Mouse (Mus musculus): ENCODE measurements at regions not wholly inside any gene's neighbourhood (a gene's known extent, or its start where the extent isn't known, plus 50 kb on each side); places are given as distances from the start of the nearest gene placed in this dataset.

DNA sequence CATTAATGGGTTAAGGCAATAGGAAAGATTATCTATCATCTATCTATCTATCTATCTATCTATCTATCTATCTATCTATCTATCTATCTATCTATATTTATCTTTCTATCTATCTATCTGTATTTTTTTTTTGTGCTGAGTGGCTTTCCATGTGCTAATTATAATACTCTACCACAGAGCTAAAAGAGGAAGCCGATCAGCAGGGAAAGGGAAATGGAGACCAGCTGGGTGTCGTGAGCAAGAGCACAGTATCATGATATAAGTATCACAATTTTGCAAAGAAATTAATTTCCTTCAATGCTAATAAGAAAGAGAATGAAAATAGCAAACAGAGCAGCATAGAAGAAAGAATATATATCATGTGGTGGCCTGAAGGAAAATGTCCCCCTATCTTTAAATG, 69.6 kb downstream of the Cldn1 start:
- DNase-seq: no peak

DNA sequence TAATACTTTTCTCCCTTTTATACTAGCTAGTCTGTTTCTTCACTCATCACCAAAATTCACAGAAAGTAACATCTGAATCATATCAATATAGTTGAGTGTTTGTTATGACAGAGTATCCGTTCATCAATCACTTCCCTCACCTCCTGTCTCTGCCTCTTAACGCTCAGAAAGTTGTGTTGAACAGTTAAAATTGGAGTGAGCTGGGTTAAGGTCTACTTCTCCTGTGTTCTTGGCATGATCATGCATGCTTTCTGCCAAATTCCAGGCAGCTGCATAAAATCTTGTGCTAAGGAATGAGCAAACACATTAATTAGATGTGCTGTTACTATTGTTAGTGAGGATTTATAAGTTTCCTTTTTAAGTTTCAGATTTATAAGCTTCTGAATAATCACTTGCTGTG, 79.9 kb downstream of the Cldn1 start:
- no peak for DNase-seq

DNA sequence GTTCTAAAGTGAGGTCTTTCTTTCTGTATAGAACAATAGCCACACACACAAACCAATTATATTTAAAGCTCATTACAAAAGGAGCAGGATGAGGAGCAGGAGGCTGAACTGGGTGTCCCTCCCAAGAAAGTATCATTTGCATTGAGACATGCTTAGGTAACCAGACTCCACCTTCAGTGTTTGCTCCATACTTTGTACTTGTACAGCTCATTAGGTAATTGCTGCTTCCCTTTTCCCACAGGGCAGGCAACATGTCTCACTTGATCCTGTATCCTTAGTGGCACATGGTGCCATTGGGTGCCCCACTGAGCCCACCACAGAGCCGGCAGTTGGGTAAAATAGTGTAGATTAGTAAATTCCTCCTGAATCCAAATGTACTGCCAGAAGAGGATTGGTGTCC, 86.0 kb downstream of the Cldn1 start:
- DNase-seq: no peak

DNA sequence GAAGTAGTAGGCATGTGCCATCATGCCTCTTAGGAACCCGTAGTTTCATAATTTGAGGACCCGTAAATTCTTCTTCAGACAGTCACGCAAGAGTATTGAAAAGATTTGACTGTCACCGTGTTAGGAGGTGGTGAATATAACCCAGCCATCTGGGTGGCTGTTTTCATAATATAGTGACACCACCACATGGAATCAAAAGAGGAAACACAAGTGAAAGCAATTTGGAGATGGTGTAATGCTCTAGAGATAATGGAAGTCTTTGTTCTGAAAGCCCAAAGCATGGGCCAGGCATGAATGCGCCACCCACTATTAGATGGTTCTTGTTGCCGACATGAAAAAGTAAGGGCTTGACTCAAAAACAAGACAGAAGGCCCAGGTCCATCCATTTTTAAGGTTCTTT, 86.9 kb downstream of the Cldn1 start:
- DNase-seq: no peak

DNA sequence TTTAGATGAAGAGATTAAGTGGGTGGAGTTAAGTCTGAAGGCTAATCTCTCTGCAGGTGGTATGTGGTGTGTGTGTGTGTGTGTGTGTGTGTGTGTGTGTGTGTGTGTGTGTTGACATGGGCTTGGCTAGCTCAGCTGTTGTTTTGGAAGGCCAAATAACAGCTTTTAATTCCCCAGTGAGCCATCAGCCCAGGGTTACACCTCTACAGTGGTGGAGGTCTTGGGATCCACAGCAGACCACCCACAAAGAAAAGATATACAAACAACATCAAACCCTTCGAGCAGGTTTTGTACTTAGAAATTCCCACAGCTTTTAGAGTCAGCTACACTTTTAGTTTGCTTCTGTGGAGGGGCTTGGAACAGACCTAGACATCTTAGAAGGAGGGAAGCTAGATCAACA, 89.2 kb downstream of the Cldn1 start:
- no peak for DNase-seq

DNA sequence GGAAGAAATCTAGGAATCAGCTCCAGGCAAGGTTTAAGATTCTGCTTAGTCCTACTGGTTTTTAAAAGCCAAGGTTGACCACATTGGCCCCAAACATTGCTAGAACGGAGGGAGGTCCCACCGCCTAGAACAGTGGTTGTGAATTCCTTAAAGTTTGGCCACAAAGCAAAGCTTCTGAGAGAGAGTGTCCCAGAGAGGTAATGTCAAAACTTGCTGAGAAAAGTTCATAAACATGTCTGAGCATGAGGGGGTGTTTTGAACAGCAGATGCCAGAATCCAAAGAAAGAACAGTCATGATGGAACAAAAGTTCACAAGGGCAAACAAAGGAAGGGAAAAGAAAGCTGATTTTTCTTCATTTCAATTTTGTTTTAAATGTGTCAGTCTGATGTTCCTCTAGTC, 90.1 kb downstream of the Cldn1 start:
- no peak for DNase-seq

DNA sequence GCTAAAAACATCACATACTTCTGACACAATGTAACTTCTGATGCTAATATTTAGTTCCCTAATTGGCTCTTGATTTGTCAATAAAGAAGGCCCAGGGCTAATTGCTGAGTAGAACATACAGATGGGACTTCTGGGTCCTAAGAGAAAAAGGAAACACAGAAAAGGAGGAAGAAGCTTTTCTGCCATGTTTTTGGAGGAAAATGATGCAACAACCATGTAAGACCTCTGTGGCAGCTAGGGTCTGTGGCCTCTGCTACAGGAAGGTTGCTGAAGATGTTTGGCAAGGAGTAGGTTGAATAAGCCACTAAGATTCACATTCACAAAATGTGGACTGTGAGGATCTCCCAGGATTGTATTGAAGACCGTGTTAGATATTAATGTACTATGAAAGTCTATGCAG, 94.9 kb downstream of the Cldn1 start:
- DNase-seq: no peak

DNA sequence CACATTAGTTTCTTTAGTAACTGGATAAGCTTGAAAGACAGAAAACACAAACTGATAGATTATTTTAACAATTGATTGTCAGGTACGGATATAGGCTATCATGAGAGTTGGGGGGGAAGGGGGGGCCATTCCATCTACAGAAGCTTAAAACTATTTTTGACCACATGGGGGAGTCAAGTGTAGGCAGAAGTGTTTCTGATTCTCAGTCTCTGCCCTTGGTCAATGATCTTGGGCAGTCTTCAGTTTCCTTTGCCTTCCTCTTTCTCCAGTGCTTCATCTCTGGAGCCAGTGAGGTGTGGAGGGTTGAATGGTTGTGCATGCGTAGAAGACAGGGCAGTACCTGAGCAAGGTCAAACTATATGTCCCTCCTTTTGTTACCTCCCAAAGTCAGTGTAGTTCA, 118.8 kb downstream of the Cldn1 start:
- DNase-seq: no peak

DNA sequence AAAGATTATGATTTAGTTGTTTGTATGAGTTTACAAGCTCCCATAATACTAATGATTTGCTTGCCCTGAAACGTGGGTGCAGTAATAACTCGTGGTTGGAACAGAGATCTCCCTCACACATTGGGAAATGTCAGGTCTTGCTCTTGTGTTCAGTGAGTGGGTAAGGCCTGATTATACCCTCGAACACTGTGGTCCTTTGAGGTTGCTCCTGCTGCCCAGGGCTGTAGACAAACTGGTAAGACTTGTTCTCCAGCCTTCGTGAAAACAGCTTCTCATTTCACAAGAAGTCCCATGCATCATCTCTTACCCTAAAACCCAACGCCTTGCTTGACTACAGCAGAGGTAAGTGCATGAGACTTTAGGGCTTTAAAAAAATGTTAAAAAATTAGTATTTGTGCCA, 119.9 kb downstream of the Cldn1 start:
- DNase-seq: no peak

DNA sequence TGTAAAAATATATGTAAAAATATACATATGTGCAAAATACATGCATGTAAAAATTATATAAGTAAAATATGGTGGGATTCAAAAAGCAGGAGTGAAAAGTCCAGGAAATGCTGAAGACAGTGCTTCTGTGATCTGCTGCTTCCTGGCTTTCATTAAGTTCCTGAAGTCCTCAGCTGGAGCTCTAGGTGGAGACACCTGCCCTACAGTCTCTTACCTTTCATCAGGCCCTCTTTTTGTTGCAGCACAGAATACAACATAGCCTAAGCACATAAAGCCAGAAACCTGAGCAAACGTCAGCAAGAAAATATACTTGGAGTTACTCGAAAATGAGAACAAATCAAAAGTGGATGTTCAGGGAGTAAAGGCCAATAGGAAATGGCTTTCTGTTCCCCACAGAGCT, 120.6 kb downstream of the Cldn1 start:
- DNase-seq: no peak

DNA sequence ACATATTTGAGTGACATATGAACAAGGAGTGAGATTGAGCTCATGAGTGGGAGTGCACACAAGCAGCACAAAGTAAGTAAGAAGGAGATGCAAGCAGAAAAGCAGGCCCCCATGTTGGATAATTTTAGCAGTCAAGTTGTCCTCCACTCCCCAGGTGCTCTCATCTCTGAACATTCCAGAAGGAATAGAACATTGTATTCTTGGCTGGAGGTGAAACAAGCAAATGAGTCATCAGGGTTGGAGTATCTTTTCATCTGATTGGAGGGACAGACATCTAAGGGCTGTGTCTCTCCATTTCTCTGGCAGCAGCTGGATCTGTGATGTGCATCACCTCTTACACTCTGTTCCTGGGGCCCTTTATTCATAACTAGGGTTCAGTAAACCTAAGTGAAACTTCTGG, 122.7 kb downstream of the Cldn1 start:
- no peak for DNase-seq

DNA sequence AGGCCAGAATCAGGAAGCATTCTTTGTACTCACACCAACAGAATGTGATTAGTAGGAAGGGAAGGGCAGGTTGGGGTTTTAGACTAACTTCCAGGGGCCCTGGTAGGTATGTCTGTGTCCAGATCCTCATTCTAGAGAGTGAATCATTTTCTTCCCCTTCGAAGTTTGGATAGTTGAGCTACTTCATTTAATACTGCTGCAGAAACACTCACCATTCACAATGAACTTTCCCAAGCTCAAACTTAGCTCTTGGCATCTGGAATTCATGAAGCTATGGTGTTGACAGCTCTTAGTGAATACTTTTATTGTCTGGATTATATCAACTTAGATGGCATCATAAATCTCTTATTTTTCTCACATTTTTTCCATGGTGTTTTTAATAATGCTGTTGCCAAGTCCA, 123.7 kb downstream of the Cldn1 start:
- no peak for DNase-seq

DNA sequence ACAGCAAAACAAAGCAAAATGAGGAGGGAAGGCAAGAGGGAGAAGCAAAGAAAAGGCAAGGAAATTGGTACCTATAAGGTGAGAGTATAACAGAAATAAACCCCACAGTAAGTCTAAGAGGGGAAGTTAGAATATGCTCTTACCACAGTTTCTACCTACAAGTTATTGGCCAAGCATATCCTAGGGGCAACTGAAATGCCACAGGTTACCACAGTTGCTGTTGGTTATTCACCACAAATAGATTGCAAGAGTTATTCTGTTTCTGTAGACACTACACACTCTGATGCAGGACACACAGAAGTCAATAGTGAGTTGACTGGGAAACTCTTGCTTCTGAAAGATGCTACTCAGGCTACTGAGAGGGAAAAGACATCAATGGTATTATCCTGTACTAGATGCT, 129.7 kb upstream of the P3h2 start:
- no peak for DNase-seq

DNA sequence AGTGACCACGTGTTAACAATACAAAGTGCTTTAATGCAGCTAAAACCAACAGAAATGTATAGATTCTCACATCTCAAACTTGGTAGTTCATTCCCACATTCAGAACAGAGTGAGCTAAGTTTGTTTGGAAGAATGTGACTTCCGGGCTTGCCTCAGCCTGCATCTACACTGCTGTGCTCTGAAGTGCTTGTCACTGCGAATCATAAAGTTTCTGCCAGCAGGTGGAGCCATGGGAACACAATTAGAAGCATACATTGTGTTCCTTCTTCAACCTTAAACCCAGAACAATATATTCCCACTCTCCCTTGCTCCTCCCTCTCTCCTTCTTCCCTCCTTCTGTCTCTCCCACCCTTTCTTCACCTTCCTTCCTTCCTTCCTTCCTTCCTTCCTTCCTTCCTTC, 128.5 kb upstream of the P3h2 start:
- peak; percentile 72 to 84 for DNase-seq

DNA sequence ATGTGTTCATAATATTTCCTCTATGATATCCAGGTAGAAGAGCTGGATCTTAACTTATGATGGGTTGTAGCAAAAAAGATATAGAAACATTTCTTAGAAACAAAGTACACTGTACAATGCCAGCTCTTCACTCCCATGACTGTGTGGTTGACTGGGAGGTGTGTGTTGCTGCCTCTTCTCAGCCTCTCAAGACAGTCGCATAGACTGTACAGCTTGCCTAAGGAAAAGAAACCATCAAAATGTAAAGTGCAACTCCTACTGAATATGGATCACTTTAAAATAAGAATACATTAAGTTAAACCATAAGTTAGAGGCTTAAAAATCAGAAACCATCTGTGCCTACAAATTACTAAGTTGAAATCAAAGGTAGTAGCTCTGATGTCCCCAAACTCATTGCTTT, 125.5 kb upstream of the P3h2 start:
- DNase-seq: no peak

DNA sequence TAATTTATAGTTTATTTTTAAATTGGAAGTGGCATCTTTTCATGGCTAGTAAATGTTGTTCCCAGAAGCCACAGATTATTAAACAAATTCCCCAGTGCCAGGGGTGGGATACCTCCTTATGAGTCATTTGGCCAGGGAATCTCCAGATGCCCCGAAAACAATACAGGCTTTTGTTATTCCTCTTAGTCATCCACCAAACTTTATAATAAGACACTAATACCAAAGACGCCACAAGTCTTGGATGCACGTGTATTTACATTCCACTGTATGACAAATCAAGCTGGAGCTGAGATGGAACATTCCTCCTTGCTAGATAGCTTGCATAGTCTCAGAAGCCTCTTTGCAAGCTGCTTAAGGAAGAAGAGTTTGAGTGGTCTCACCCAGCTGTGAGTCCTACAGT, 105.8 kb upstream of the P3h2 start:
- DNase-seq: no peak

DNA sequence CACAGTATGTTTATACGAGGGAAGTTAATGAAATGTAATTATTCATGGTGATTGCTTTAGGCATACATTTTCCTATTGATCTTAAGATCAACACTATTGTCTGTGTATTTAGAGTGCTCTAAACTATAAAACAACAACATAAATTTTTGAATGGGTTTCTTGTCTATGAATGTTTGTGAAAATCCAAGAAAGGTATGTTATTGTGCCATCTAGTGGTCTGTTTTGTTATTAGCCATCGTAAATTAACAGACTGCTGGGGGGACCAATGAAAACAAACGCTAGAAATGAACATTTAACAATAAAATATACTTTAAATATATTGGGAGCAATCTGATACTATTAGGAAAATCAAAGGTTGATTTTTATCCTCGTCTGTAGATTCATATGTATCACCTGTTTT, 93.5 kb upstream of the P3h2 start:
- no peak for DNase-seq

DNA sequence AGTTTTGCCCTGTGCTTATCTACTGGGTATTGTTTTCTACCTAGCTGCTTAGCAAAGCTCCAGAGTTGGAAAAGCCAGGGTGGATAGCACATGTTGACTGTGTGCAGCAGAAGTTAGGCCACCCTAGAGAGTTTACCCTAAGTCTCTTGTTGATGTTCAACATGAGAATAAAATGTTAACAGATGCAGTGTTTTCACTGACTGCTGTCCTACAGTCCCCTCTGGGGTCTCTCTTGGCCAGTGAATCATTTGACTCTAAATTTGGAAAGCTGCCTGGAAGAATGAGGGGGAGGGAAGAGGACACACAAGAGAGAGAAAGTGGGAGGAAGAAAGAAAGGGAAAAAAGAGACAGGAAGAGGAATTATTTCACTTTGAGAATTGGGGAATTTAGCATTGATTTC, 90.8 kb upstream of the P3h2 start:
- DNase-seq: no peak

DNA sequence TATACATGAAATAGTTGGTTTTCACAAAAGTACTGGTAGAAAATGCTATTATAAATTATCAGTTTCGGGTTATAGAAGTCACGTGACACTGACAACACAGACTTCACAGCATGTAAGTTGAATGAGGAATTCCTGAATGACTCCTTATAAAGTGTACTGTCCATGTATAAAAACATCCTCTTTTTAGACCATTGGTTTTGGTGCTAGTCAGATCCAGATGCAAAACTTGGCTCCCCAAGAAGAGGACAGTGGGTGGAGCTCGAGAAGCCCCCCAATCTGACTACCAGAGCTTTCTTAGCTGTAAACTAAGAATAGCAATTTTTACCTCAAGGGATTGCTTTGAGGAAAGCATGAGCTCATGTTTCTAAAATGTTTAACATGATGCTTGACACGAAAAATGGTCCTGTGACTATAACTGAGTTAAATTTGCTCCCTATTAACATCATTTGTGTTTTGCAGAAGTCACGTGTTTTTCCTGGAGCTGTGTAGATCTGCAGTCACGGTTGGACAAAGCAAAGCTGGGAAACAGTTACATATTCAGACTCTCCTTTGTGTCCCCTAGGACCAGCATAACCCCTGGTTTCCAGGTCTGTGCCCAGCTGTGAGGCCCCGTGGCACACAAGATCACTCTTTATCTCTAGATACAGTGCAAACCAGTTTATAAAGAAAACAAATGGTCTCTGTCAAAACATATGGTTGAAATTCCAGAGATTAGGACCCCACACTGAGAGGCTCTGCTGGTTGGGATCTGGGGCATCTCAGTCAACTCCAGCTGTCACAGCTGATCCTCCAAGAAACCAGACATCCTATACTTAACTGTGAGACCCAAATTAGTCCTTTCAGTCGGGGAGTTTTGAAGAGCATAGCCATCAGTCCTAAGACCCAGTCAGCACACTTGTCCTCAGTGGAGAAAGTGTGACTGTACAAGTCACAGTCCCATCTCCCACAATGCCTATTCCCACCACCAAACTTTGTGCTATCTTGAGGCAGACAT, 80.0 kb upstream of the P3h2 start:
- DNase-seq: no peak

DNA sequence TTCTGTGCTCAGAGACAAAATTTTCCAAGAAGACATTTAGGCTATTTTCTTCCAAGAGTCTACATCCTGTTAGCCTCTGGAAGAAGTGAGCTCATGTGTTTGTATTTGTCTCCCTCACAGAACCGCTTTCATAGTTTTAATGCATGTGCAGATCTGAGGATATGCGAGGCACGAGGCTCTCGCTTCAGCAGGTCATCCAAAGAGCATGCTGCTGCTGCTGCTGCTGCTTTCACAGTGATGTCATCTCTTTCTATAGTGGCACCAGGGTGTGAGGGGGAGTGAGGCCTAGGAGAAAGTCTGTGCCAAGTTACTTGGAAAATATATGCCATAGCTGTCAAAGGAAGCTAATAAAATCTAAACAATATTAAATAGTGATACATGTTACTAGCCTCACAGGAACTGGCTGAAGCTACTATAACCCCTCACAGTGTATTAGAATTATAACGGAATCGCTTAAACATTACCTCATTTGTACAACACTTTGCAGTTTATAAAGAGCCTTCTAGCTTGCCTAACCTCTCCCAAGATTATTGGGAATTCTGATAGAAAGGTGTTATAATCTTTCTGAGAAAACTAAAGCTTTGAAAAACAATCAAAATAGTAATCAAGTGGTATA, 79.2 kb upstream of the P3h2 start:
- DNase-seq: no peak

DNA sequence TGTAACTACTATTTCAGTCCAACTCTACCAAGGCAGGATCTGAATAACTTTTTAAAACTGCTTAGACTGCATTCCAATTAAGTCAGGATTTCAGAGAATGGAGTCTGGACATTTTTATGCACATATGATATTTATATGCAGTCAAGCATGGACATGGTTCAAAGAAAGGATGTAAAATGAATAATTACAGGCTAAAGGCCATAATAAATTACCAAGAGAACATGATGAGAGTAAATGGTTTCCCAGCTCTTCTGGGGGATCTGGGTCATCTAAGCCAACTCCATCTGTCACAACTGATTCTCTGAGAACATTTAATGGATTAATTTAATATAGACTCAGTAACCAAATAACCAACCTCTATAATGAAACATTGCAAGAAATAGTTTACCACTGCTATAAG, 77.9 kb upstream of the P3h2 start:
- no peak for DNase-seq

DNA sequence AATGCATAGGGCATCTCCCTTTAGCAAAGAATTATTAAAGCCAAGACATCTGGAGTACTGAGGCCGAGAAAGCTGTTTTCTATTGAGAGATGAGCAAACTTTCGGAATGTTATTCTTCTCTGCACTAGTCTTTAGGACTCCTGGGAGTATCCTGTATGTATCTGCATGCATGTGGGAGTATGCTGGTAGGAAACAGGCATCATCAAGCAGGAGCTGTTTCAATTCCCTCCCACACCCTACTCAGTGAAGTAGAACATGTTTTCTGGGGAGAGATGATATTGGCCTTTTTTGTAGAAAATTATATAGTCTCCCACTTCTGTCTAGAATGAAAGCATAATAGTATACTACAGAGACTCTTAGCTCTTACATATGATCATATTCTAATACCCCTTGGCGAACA, 76.1 kb upstream of the P3h2 start:
- no peak for DNase-seq

DNA sequence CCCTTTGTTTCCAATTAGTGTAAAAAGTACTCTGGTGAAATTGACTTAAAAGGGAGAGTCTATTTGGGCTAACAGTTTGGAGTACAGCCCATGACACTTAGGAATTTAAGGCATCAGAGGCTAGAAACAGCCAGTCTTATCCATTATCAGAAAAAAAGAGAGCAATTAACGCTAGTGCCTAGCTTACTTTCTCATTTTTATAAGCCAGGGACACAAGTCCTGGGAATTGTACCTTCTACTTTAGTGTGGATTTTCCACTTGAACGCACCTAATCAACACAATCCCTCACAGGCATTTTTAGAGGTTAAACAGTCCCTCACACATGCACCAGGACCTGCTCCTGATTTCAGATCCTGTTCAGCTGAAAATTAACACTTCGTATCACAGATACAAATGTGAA, 65.9 kb upstream of the P3h2 start:
- DNase-seq: no peak

DNA sequence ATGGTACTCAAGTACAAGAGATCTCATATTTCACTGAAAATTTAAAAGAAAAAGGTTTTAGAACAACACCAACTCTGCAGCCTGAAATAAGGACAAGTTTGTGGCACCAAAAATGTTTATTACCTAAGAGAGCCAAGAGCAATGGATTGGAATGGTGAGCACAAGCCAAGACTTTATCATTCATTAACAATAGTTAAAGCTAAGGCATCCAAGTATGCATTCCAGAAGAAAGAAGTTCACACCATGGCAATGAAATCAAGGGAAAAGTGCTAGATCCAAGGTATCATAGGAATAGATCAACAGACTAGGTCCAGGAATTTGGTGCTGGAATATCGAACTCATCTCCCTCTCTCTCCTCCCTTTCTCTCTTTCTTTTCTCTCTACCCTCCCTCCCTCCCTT, 63.8 kb upstream of the P3h2 start:
- DNase-seq: no peak
